Mouse (Mus musculus) MEL (cell line): Measurements from ENCODE around the gene Prickle2.

Experiments used
- CHD1 ChIP-seq: IDR thresholded peaks from 2 replicates; pipeline ENCODE4 v1.6.1; 2012; ENCODE audit warnings: low read depth, mild to moderate bottlenecking, inconsistent platforms, low read length, improper control_type of control experiment
- CHD2 ChIP-seq: IDR thresholded peaks from 2 replicates; pipeline ENCODE4 v1.6.1; 2011; ENCODE audit warnings: low read length, improper control_type of control experiment
- CTCF ChIP-seq, 3 experiments: IDR thresholded peaks in 2 of 3; conservative IDR thresholded peaks in 1 of 3; 2 replicates each; pipeline ENCODE4 v1.5.1; 2011 to 2012; ENCODE audit warnings: low read length in 3 of 3, low read depth in 2 of 3, mild to moderate bottlenecking in 2 of 3, improper control_type of control experiment in 1 of 3, inconsistent platforms in 1 of 3, mixed read lengths in 1 of 3, moderate library complexity in 1 of 3; ENCODE audit not compliant: control insufficient read depth in 1 of 3, insufficient read depth in 1 of 3, poor library complexity in 1 of 3, severe bottlenecking in 1 of 3
- E2F4 ChIP-seq: IDR thresholded peaks from 2 replicates; pipeline ENCODE4 v1.6.1; 2011; ENCODE audit warnings: low read depth, low read length, improper control_type of control experiment, borderline replicate concordance
- EP300 ChIP-seq, 2 experiments: IDR thresholded peaks; 2 replicates each; pipeline ENCODE4 v1.6.1; 2011; ENCODE audit warnings: improper control_type of control experiment in 2 of 2, low read length in 2 of 2, low read depth in 1 of 2, mild to moderate bottlenecking in 1 of 2
- GATA1 ChIP-seq: IDR thresholded peaks from 2 replicates; pipeline ENCODE4 v1.6.1; 2011; ENCODE audit warnings: low read depth, low read length, improper control_type of control experiment
- POLR2A ChIP-seq, 2 experiments: IDR thresholded peaks; 2 replicates each; pipeline ENCODE4 v1.6.1; 2011 to 2012; ENCODE audit warnings: low read length in 2 of 2, mild to moderate bottlenecking in 2 of 2, control low read depth in 1 of 2, improper control_type of control experiment in 1 of 2, low read depth in 1 of 2, moderate library complexity in 1 of 2; ENCODE audit not compliant: control insufficient read depth in 1 of 2, insufficient read depth in 1 of 2, poor library complexity in 1 of 2
- POLR2AphosphoS5 ChIP-seq: IDR thresholded peaks from 2 replicates; pipeline ENCODE4 v1.6.1; 2012; ENCODE audit warnings: low read depth, borderline replicate concordance, mild to moderate bottlenecking, inconsistent platforms, low read length, moderate library complexity, mixed read lengths
- TBP ChIP-seq: IDR thresholded peaks from 2 replicates; pipeline ENCODE4 v1.8.0; 2011; ENCODE audit warnings: low read depth, low read length, improper control_type of control experiment
- USF1 ChIP-seq: IDR thresholded peaks from 2 replicates; pipeline ENCODE4 v1.6.1; 2014; ENCODE audit warnings: low read depth, mild to moderate bottlenecking, inconsistent platforms, low read length, improper control_type of control experiment, moderate library complexity
- ZMIZ1 ChIP-seq: IDR thresholded peaks from 2 replicates; pipeline ENCODE4 v1.6.1; 2012; ENCODE audit warnings: low read depth, mild to moderate bottlenecking, inconsistent platforms, low read length, improper control_type of control experiment, moderate library complexity

GRCm38 (mm10) chr6:92704810-92705209 lies 1.1 kb downstream of the Prickle2 start:
- TF ChIP-seq CHD2 (no peak), GATA1 (no peak), CTCF (IDR thresholded peaks at IDR 0.05 in 2 of 3, conservative IDR thresholded peaks at IDR 0.05 in 1 of 3; ENCODE audit: control insufficient read depth in 1 of 3, insufficient read depth in 1 of 3, low read depth in 2 of 3, low read length in 3 of 3, poor library complexity in 1 of 3, severe bottlenecking in 1 of 3) (no peak), E2F4 (no peak), POLR2A (IDR thresholded peaks at IDR 0.05; ENCODE audit: control insufficient read depth in 1 of 2, insufficient read depth in 1 of 2, low read depth in 1 of 2, low read length in 2 of 2, poor library complexity in 1 of 2) (no peak), ZMIZ1 (no peak), EP300 (IDR thresholded peaks at IDR 0.05; ENCODE audit: low read depth in 1 of 2, low read length in 2 of 2) (no peak), USF1 (no peak), TBP (no peak), CHD1 (no peak), POLR2AphosphoS5 (no peak)
